Mouse (Mus musculus): ENCODE data around the gene Osbpl3.

Gene Osbpl3

GRCm38 (mm10) chr6:50412174-50412573 is 43.8 kb downstream of the Osbpl3 start:
- no peak for DNase-seq (ENCODE audit: low read depth in 2 of 2, low spot score in 2 of 2)

DNA sequence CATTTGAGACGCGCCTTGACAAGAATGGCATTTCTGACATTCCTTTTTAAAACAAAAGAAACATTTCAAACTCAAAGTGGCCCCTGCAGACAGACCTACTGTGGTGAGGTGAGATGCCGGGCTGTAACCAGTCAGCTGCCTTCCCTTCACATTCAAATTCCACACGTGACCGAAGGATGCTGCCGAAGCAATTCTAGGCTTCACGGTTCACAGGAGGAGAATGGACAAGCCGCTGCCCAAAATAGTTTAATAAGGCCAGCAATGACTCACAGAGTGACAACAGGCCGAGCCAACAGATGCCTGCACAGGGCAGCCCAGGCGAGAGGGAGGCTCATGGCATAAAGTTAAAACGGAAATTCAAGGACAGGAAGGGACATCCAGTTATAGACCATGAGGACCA is 51.3 kb downstream of the Osbpl3 start:
- DNase-seq (ENCODE audit: low read depth in 2 of 2, low spot score in 2 of 2) = no peak

DNA sequence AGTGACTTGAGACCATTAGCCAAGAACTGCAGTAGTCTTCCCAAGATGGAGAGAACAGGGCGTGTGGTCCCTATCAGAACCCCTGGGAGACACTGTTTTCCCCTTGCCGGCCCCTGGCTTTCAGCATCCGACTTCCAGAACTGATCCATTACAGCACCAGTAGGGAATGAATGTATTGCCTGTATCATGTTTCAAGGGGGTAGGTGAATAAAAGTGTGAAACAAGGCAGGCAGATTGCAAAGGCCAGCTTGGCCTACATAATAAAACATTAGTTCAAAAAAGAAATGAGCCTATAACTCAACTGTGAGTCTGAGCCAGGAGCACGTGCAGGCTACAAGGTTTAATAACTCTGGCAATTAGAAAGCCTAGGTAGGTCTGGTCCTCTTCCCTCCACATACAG is 52.5 kb downstream of the Osbpl3 start:
- DNase-seq (ENCODE audit: low read depth in 2 of 2, low spot score in 2 of 2) = no peak

DNA sequence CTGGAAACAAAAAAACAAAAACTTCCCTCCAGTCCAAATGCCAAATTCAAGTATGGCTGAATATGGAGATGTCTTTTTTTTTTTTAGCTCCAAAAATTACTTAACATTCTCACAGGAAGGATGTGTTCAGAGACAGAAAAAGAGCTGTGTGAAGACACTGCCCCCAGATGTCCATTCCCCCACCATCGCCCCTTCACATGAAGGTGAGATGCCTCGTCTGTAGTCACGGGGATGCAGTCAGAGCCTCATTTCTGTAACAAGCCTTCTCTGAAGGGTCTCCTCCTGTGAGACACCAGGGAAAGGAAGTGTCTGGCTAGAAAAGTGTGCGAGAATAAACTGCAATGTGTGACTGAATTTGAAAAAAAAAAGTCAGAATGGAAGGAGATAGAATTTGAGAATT is 53.1 kb downstream of the Osbpl3 start:
- DNase-seq (ENCODE audit: low read depth in 2 of 2, low spot score in 2 of 2) = no peak

DNA sequence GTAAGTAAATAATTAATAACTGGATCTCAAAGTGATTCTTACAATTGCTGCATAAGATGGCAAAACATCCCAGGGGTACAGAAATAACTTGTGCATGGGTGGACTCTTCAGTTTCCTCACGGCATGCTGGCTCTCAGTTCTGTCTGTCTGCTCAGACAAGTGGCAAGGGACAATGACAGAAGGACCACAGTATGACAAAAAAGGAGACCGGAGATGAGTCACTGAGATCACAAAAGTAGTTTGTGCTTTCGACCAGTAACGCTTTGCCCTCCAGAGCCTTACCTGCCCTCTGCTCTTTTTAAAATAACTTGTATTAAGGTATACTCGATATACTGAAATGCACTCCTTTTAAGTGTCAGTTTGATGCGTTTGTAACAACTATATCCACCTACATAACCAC is 55.8 kb downstream of the Osbpl3 start:
- no peak for DNase-seq (ENCODE audit: low read depth in 2 of 2, low spot score in 2 of 2)

DNA sequence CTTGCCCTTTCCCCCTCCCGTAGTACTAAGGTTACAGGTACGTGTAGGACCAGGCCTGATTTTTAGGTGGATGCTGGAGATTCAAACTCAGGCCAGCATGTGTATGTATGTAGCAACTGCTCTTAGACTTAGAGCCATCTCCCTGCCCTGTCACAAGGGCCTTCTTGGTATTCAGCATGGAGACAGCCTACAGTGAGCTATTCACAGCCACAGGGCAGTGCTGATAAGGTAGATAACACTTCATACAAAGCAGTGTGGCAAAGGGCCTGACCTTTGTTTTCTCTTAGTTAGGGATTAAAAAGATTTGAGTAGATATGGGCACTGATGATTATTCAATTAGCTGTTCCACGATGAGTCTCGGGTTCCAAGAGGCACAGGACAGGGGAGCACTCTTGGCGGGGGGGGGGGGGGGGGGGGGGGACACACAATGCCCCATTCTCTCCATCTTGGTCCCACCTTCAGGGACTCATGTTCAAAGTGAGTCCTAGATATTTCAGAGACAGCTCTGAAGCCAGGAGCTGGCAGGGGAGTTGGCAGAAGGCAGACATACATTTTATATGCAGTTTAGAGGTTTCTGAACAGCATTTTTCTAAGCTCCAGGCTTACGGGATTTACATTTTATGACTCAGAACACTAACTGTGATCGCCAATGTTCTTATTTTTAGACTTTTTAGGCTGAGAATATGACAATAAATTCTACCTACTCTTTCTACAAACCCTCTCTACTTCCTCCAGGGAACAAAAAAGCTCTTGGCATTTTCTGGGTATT is 56.4 kb downstream of the Osbpl3 start:
- no peak for DNase-seq (ENCODE audit: low read depth in 2 of 2, low spot score in 2 of 2)

- DNase-seq (ENCODE audit: low read depth in 2 of 2, low spot score in 2 of 2) = no peak
Observed at GRCm38 (mm10) chr6:50398324-50398723, 57.7 kb downstream of the Osbpl3 start.

DNA sequence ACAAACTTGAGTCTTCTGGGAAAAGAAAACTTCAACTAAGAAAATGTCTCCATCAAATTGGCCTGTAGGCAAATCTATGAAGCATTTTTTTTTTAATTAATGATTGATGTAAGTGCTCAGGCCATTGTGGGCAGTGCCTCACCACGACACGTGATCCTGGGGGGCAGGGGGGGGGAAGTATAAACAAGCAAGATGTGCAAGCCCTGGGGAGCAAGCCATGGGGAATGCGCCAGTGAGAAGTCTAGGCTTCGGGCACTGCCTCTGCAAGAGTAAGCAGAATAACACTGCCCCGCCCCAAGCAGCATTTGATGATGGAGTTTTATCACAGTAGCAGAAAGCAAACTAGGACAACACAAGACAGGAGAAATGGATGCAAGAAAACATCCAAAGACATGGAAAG is 58.9 kb downstream of the Osbpl3 start:
- no peak for DNase-seq (ENCODE audit: low read depth in 2 of 2, low spot score in 2 of 2)

DNA sequence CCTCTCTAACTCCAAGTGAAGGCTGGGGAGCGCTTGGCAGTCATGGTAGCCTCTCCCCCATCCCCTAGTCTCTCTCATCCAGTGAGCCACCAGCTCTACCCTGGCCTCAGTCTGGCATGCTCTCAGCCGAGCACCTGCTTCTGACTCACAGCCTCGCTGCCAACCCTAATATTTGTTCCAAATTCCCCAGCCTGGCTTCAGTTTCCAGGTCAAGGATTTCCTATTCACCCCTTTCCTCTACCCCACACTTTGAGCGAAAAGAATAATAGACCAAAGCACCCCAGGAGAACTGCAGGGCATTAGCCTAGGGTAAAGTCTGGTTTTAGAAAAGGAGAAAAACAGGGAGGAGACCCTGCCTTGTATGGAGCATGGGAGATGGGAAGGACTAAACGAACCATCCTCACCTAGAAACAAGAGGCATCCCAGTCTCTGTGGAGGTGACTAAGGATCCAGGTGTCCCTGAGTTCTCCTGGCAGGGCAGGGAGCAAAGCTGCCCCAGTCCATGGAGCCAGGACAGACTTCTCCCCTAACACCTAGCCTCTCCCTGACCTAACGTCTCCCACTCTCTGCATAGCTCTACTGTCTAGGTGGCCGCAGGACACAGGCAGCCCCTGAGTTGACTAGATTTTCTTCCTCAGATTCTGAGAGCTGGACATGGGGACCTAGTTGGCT is 60.2 kb downstream of the Osbpl3 start:
- DNase-seq (ENCODE audit: low read depth in 2 of 2, low spot score in 2 of 2) = no peak

DNA sequence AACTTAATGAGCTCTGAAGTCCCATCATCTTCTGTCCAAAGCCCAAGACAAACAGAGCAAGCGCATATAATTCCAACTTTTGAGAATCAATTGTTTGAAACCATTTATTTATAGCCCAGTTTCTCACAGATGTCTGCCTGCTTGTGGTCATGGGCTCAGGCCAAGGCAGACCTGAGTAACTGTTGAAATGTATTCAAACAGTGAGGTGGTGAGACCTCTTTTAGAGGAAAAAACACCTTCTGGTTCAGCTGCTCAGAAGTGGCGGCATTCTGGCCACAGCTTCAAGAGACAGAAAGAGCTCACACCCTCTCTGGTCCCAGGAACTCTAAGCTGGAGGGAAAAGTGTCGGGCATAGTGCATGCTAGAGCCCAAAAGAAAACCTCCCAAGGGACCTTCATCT is 61.6 kb downstream of the Osbpl3 start:
- DNase-seq (ENCODE audit: low read depth in 2 of 2, low spot score in 2 of 2) = no peak

DNA sequence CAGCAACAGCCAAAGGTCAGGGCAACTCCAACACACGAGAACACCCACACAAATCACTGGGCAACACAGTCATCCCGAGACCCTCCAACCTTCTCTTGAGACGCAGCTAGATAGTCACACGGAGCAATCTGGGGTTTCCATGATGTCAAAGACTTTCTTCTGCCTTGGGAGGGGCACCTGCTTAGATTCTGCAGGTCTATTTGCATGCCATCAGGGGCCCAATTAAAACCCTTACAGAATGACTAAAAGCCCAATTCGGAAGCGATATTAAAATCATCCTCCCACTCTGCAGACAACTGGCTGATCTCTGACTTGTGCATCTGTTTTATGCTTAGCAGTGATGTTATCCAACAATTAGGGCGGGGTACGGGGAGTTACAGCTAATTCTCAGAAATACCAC is 62.0 kb downstream of the Osbpl3 start:
- no peak for DNase-seq (ENCODE audit: low read depth in 2 of 2, low spot score in 2 of 2)

- DNase-seq (ENCODE audit: low read depth in 2 of 2, low spot score in 2 of 2) = no peak
Observed at GRCm38 (mm10) chr6:50391951-50392350, 64.0 kb downstream of the Osbpl3 start.

GRCm38 (mm10) chr6:50390313-50390712 is 65.7 kb downstream of the Osbpl3 start:
- DNase-seq (ENCODE audit: low read depth in 2 of 2, low spot score in 2 of 2) = no peak

GRCm38 (mm10) chr6:50387629-50388028 is 68.4 kb downstream of the Osbpl3 start:
- DNase-seq (ENCODE audit: low read depth in 2 of 2, low spot score in 2 of 2) = peak; percentile 4 to 7

GRCm38 (mm10) chr6:50386497-50386896 is 69.5 kb downstream of the Osbpl3 start:
- no peak for DNase-seq (ENCODE audit: low read depth in 2 of 2, low spot score in 2 of 2)

- no peak for DNase-seq (ENCODE audit: low read depth in 2 of 2, low spot score in 2 of 2)
Observed at GRCm38 (mm10) chr6:50385451-50386013, 70.5 kb downstream of the Osbpl3 start.

DNA sequence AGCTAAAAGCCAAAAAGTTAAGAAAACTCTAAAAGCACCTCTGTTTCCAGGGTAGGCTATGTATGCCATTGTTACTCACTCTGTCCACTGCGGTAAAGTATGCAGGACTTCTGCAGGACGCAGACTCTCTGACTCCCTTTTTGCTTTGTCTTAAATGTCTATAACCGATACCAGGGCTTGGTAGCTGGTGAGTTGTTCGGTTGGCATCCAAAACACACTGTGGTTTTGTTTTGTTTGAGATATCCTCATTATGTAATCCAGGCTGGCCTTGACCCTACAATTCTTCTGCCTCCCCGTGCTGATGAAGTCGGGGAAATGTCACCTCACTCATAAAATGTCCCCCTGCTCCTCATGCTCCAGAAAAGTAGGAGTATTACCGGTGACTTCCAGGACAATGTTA is 73.3 kb downstream of the Osbpl3 start:
- no peak for DNase-seq (ENCODE audit: low read depth in 2 of 2, low spot score in 2 of 2)

DNA sequence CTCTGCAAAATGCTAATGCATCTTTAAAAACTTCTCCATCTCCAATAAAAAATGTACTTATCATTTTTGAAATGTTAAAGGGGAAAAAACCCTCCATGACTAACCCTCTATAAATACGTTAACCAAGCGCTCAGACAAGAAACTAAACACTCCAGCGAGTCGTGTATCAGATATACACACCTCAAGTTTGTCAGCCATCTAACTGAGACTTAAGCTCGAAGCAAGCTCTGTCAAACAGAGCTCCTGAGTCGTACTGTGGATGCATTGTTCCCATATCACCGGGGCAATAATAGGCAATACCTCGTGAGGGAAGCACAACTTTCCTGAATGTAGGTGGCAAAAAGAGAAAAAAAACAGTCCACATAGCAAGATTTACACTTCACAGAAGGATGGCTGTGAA is 73.8 kb downstream of the Osbpl3 start:
- DNase-seq (ENCODE audit: low read depth in 2 of 2, low spot score in 2 of 2) = no peak

GRCm38 (mm10) chr6:50381504-50382091 is 74.4 kb downstream of the Osbpl3 start:
- peak; percentile 31 to 41 for DNase-seq (ENCODE audit: low read depth in 2 of 2, low spot score in 2 of 2)

GRCm38 (mm10) chr6:50379740-50380139 is 76.3 kb downstream of the Osbpl3 start:
- no peak for DNase-seq (ENCODE audit: low read depth in 2 of 2, low spot score in 2 of 2)

GRCm38 (mm10) chr6:50379136-50379535 is 76.9 kb downstream of the Osbpl3 start:
- DNase-seq (ENCODE audit: low read depth in 2 of 2, low spot score in 2 of 2) = no peak

All from CD8-positive naive resting alpha-beta T cell, adult 2 months (primary cell).